Mouse (Mus musculus): Measurements from ENCODE around the gene Borcs5. TPM values are rescaled to one million over a fixed set of nuclear protein-coding genes. Genes with fewer than 3 reads are reported as not detected.

Gene Borcs5
- polyA plus RNA-seq, 1 experiment from 2014 or later: 28.3 TPM

DNA sequence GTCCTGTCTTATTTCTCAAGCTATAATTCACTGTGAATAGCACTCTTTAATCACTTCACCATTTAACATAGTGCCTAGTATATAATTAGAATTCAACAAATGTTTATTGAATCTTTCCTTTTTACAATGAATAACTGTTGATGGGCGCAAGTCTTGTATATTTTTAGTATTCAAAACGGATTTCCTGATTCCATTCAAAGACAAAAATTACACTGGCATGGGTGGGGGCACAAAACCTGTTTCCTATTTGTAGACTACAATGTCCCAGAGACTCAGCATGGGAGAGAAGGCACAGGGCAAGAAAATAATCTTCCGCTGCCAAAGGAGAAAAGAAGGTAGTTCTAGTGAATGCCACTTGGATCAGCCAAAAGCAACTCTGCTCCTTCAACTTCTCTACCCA, 108.8 kb downstream of the Borcs5 start:
- Histone ChIP-seq H3K4me1 (ENCODE audit: control insufficient read depth, insufficient read depth, low read length) (no peaks in the 10 kb centered on the region), H3K4me3 (ENCODE audit: low read depth, low read length) (no peak overlapping the region), H3K27me3 (ENCODE audit: control insufficient read depth, insufficient read depth, low read length) (no peaks in the 10 kb centered on the region), H3K4me2 (no peak overlapping the region), H3K9ac (ENCODE audit: low read length) (no peak overlapping the region), H3K9me3 (ENCODE audit: control insufficient read depth, low read length) (no peaks in the 10 kb centered on the region), H3K27ac (ENCODE audit: low read depth, low read length) (no peak overlapping the region), H3K36me3 (ENCODE audit: control insufficient read depth, insufficient read depth, low read length) (no peaks in the 10 kb centered on the region)
- 87% methylated on average over 3 of the region's 3 CpGs for WGBS
- no peak for DNase-seq (ENCODE audit: low spot score, missing footprints)
- ATAC-seq (ENCODE audit: low FRiP score): no peak

DNA sequence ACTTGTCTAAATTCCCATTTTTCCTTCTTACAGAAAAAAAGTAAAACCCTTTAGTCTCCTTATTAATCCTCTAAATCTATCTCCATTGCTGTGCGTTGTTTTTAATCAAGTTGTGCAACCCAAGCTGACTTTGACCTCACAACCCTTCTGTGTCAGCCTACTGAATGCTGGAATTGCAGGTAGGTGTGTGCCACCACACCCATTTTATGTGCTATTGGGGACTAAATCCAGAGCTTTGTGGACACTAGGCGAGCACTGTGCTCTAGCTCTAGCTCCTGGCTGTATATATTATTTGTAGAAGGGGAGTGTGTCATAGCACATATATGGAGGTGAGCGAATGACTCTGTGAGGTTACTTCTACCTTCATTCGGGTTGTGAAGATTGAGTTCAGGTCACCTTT, 111.8 kb downstream of the Borcs5 start:
- Histone ChIP-seq H3K9ac (ENCODE audit: low read length) (no peak overlapping the region), H3K4me1 (ENCODE audit: control insufficient read depth, insufficient read depth, low read length) (no peaks in the 10 kb centered on the region), H3K36me3 (ENCODE audit: control insufficient read depth, insufficient read depth, low read length) (no peaks in the 10 kb centered on the region; the same call in 1 of the 2 replicates), H3K27me3 (ENCODE audit: control insufficient read depth, insufficient read depth, low read length) (no peaks in the 10 kb centered on the region), H3K4me2 (no peak overlapping the region), H3K4me3 (ENCODE audit: low read depth, low read length) (no peak overlapping the region), H3K9me3 (ENCODE audit: control insufficient read depth, low read length) (no peaks in the 10 kb centered on the region), H3K27ac (ENCODE audit: low read depth, low read length) (no peak overlapping the region)
- whole genome bisulfite sequencing: 96% methylated on average over 4 of the region's 4 CpGs
- no peak for ATAC-seq (ENCODE audit: low FRiP score)
- DNase-seq (ENCODE audit: low spot score, missing footprints): peak; percentile 47

DNA sequence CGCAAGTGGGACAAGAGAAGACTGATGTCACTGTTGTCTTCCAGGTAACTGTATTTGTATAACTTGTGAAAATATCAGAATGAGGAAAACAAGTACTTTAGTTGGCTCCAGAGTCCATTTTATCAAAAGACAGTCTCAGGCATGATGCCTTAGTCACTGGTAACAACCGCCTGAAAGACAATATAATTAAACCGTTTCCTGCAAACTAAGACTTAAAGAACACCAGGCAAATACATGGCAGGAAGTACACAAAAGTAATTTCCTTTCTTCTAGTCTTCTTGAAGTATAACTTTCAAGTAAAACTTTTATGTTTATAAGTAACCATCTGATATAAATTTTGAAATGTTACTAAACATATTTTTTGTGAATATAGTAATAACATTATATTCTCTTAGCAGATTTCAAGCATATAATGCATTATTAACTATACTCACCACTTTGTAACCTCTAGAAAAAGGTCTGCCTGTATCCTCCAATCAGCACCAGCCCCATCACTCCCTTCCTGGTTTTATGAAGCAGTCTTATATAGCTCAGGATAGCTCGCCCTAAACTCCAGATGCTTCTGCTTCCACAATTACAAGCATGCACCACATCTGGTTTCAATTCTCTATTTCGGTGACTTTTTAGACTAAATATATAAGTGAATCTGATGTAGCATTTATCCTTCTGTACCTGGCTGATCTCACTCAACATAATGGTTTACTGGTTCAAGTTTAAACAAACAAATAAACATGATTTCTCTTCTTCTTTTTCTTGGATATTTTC, 112.8 kb downstream of the Borcs5 start:
- ATAC-seq (ENCODE audit: low FRiP score) (no peak), DNase-seq (ENCODE audit: low spot score, missing footprints) (no peak)
- WGBS: 92% methylated on average over 5 of the region's 5 CpGs
- Histone ChIP-seq H3K4me3 (ENCODE audit: low read depth, low read length) (no peak overlapping the region), H3K9me3 (ENCODE audit: control insufficient read depth, low read length) (no peaks in the 10 kb centered on the region), H3K9ac (ENCODE audit: low read length) (no peak overlapping the region), H3K4me2 (no peak overlapping the region), H3K36me3 (ENCODE audit: control insufficient read depth, insufficient read depth, low read length) (no peaks in the 10 kb centered on the region; the same call in 1 of the 2 replicates), H3K4me1 (ENCODE audit: control insufficient read depth, insufficient read depth, low read length) (no peaks in the 10 kb centered on the region), H3K27ac (ENCODE audit: low read depth, low read length) (no peak overlapping the region), H3K27me3 (ENCODE audit: control insufficient read depth, insufficient read depth, low read length) (no peaks in the 10 kb centered on the region)

DNA sequence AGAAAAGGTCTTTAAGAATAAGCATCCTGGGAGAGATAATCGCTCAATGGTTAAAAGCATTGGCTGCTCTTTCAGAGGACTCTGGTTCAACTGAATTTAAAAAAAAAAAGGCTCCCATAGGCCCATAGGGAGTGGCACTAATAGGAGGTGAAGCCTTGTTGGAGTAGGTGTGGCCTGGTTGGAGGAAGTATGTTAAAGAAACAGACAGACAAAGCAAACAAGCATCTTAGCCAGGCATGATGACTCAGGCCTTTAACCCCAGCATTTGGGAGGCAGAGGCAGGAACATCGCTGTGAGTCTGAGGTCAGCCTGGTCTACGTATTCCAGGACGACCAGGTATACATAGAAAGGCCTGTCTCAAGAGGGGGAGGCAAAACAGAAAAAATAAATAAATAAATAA, 114.1 kb downstream of the Borcs5 start:
- WGBS: 97% methylated on average over 4 of the region's 4 CpGs

DNA sequence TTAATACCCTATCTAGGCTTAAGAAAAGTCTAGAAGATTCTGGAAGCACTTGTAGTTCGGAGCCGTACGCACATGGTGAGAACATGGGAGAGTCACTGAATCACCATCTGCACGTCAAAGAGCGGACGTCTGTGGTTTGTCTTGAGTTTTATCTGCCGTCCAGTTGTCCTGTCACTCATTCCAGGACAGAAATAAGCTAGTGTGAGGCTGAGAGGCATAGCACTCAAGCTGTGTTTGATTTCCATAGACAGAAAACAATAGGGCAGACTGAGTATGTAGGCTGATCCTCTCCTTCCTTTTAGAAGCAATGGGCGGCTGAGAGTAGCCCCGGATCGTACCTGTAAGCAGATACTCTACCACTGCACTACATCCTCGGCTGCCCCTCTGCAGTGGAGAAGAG, 114.5 kb downstream of the Borcs5 start:
- DNase-seq (ENCODE audit: low spot score, missing footprints) (peak; percentile 81), ATAC-seq (ENCODE audit: low FRiP score) (no peak)
- H3K4me1 ChIP-seq (ENCODE audit: control insufficient read depth, insufficient read depth, low read length): no peaks in the 10 kb centered on the region
- no peaks in the 10 kb centered on the region; the same call in 1 of the 2 replicates for H3K36me3 ChIP-seq (ENCODE audit: control insufficient read depth, insufficient read depth, low read length)
- H3K4me2 ChIP-seq: no peak overlapping the region
- WGBS: 95% methylated on average over 11 of the region's 11 CpGs
- no peaks in the 10 kb centered on the region for H3K27me3 ChIP-seq (ENCODE audit: control insufficient read depth, insufficient read depth, low read length)
- no peak overlapping the region for H3K9ac ChIP-seq (ENCODE audit: low read length)
- no peaks in the 10 kb centered on the region for H3K9me3 ChIP-seq (ENCODE audit: control insufficient read depth, low read length)
- H3K4me3 ChIP-seq (ENCODE audit: low read depth, low read length): no peak overlapping the region
- no peak overlapping the region for H3K27ac ChIP-seq (ENCODE audit: low read depth, low read length)

More for the DNA sequence above, 114.1 kb downstream of the Borcs5 start:
- Histone ChIP-seq H3K4me1 (ENCODE audit: control insufficient read depth, insufficient read depth, low read length) (no peaks in the 10 kb centered on the region), H3K9me3 (ENCODE audit: control insufficient read depth, low read length) (no peaks in the 10 kb centered on the region), H3K4me3 (ENCODE audit: low read depth, low read length) (no peak overlapping the region), H3K27me3 (ENCODE audit: control insufficient read depth, insufficient read depth, low read length) (no peaks in the 10 kb centered on the region), H3K4me2 (no peak overlapping the region), H3K36me3 (ENCODE audit: control insufficient read depth, insufficient read depth, low read length) (no peaks in the 10 kb centered on the region; the same call in 1 of the 2 replicates), H3K27ac (ENCODE audit: low read depth, low read length) (no peak overlapping the region), H3K9ac (ENCODE audit: low read length) (no peak overlapping the region)
- no peak for ATAC-seq (ENCODE audit: low FRiP score)
- peak; percentile 66 for DNase-seq (ENCODE audit: low spot score, missing footprints)

DNA sequence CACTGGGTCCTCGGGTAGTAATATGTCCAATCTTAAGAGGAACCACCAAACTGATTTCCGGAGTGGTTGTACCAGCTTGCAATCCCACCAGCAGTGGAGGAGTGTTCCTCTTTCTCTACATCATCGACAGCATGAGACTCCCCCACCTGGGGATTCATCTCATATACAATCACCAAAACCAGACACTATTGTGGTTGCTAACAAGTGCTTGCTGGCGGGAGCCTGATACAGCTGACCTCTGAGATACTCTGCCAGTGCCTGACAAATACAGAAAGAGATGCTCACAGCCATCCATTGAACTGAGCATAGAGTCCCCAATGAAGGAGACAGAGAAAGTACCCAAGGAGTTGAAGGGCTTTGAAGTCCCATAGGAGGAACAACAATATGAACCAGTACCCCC, 116.7 kb downstream of the Borcs5 start:
- Histone ChIP-seq H3K9me3 (ENCODE audit: control insufficient read depth, low read length) (no peaks in the 10 kb centered on the region), H3K27ac (ENCODE audit: low read depth, low read length) (no peak overlapping the region), H3K4me2 (no peak overlapping the region), H3K4me3 (ENCODE audit: low read depth, low read length) (no peak overlapping the region), H3K9ac (ENCODE audit: low read length) (no peak overlapping the region), H3K36me3 (ENCODE audit: control insufficient read depth, insufficient read depth, low read length) (no peaks in the 10 kb centered on the region; the same call in 1 of the 2 replicates), H3K4me1 (ENCODE audit: control insufficient read depth, insufficient read depth, low read length) (no peaks in the 10 kb centered on the region; the same call in 1 of the 2 replicates), H3K27me3 (ENCODE audit: control insufficient read depth, insufficient read depth, low read length) (no peaks in the 10 kb centered on the region)
- no peak for ATAC-seq (ENCODE audit: low FRiP score)
- no peak for DNase-seq (ENCODE audit: low spot score, missing footprints)
- 92% methylated on average over 4 of the region's 4 CpGs for WGBS

Other genes with a start within 250 kb of the Borcs5 start
- gene Bcl2l14, start 243.2 kb upstream of the Borcs5 start, polyA plus RNA-seq (2014; fragmentation: Nextera tagmentation; extraction: Ambion mirVana): not detected in 2 replicates
- gene Lrp6, start 72.5 kb upstream of the Borcs5 start, polyA plus RNA-seq (2014; fragmentation: Nextera tagmentation; extraction: Ambion mirVana): 25.0 and 27.5 TPM in 2 replicates
- gene Mansc1, start 7.0 kb upstream of the Borcs5 start, polyA plus RNA-seq (2014; fragmentation: Nextera tagmentation; extraction: Ambion mirVana): 0.87 and 1.3 TPM in 2 replicates
- gene Dusp16, start 153.1 kb downstream of the Borcs5 start, polyA plus RNA-seq (2014; fragmentation: Nextera tagmentation; extraction: Ambion mirVana): 18.0 and 18.5 TPM in 2 replicates
- 0.92 and 1.2 TPM in 2 replicates for gene Crebl2, start 190.6 kb downstream of the Borcs5 start, polyA plus RNA-seq (2014; fragmentation: Nextera tagmentation; extraction: Ambion mirVana)

All from midbrain, embryonic 11.5 days (tissue).